Mouse (Mus musculus) kidney, postnatal 14 days (tissue): ENCODE data around the gene Rnls.

Experiments used
- DNase-seq: peaks from one replicate; pipeline ENCODE4 v3.0.0; 2022; ENCODE audit warnings: mixed read lengths

The Rnls gene

DNA sequence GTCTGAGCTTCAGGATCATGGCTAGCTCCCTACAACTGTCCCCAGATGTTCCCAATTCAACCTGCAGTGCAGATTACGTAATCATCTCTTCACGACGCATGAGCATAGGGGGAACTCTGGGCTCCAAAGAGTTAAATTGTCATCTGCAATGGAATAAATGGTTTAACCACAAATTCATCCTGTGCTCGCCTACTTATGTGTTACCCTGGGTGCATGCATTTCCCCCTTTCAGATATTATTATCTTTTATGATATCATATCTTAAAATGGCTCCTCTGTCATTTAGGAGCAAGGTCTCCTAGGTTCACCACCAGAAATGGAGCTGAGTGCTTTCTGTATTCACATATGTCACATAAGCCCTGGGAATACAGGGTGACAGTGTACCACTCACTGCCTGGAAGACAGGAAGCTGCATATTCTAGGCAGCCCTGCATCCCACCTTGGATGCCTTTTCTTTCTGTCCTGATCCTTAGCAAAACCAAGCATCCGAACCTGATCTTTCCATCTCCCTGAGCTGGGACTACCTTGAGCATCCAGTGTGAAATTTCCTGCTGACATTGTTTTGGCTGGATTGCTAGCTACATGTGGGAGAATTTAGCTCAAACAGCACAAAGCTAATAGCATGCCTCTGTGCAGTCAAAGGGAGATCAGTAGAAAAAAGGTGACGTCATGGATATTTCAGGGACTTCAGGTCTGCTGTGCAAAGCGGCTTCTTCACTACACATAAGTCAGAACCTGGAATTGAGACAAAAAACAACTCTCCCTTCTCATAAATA is 289.9 kb downstream of the Rnls start:
- DNase-seq = no peak

GRCm38 (mm10) chr19:33101093-33102007 is 290.7 kb downstream of the Rnls start:
- DNase-seq = no peak

- no peak for DNase-seq
Measured at GRCm38 (mm10) chr19:33100598-33100997, 291.5 kb downstream of the Rnls start.

GRCm38 (mm10) chr19:33100031-33100430 is 292.1 kb downstream of the Rnls start:
- DNase-seq = no peak

- DNase-seq = no peak
Measured at GRCm38 (mm10) chr19:33099201-33099788, 292.8 kb downstream of the Rnls start.

- no peak for DNase-seq
Measured at GRCm38 (mm10) chr19:33097691-33098090, 294.4 kb downstream of the Rnls start.

- DNase-seq = no peak
Measured at GRCm38 (mm10) chr19:33096581-33096980, 295.5 kb downstream of the Rnls start.

DNA sequence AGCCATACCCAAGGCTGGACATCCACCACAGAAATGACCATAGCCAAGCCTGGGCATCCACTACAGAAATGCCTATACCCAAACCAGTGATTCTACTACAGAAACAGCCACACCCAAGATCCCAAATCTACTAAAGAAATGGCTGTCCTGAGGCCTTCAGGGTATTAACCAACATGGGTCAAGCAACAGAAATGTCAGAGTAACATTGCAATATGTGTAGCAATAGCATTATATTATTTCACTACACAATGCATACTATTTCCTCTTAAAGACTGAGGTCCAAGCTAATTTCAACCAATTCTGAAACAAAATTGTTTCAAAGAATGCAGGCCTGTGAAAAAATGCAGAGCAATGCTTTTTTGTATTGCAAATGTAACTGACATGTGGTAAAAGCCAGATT is 299.5 kb downstream of the Rnls start:
- DNase-seq = no peak

DNA sequence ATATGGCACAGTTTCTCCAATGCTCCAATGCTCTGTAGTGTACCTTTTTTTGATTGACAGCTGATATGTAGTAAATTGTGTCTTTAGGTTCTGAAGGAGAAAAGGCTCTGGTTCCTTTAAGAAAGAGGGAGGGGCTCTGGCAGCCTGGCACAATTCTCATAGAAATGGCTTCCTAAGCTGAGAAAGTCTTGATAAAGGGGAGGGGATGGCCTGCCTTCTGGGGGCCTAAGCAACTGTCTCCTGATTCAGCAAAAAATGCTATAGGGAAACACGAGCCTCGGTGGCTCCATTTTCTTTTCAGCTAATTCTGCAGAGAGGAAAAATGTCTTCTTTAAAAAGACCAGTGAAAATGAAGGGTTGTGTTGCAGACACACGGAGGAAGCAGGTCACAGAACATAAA is 300.8 kb downstream of the Rnls start:
- no peak for DNase-seq

DNA sequence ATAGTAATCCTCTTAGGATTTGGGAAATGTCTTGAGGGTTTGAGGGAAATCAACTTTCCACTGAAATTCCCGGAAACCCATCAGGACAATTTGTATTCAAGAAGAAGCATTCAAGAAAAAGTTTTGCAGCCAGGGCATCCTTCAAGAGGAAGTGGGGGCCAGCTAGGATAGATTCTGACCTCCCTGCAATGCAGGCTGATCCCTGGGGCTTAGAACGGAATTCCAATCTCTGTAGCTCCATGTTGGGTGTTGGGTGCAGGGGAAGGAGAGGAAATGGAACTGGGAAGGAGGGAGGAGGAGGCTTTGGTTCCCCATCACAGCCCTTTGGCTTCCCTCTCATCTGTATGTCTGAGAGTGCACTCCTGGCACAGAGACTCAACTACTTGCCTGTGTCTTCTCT is 303.2 kb downstream of the Rnls start:
- peak; percentile 10 for DNase-seq

GRCm38 (mm10) chr19:33087961-33088360 is 304.1 kb downstream of the Rnls start:
- DNase-seq = no peak
